Mouse (Mus musculus): ENCODE results near the gene Actc1. TPM values are rescaled to one million over a fixed set of nuclear protein-coding genes. Genes with fewer than 3 reads are reported as not detected.

Gene Actc1
- total RNA-seq, 1 experiment from 2014 or later, result not detected

DNA sequence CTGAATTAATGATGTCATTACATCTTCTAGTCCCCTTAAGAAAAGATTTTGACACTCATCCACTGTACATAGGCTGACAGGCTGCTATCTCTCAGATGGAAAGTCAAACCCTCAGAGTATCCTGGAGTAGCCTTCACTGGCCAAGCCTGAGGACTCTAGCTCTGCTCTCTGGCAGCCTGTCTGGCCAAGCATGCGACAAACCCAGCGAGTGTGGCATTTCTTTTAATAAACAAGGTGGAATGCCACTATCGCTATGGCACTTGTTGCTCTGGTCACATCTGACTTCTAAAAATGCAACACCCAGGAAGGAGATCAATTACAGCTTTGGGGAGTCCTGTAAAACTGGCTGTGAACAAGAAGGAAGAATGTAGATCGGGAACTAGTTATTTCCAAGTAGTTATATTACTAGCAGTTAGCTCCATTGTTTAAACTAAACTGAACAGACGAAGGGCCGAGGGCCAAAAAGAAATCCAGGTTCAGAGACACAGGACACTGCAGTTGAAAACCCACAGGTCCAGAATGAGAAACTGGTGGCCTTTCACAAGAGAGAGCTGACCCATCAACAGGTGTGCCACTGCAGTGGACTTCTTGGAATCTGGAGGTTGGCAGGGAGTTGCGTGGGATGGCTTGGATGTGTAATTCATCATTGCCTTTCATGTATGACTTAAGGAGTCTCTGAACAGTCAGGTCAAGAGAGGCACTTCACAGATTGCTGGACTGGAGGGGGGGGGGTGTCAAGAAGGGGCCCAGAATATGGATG, 2.1 kb downstream of the Actc1 start:
- ATAC-seq (replicated peaks; ENCODE audit: low read depth, poor library complexity, severe bottlenecking), result no peak

DNA sequence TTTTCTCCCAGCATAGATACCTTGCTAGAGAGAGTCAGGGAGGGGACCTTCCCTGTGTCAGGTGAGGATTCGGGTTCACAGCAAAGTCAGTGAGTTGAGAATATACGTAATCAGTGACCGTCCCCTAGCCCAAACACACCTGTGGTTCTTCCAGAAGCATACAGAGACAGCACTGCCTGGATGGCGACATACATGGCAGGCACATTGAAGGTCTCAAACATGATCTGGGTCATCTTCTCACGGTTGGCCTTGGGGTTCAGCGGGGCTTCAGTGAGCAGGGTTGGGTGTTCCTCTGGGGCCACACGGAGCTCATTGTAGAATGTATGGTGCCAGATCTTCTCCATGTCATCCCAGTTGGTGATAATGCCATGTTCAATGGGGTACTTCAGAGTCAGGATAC, 3.2 kb downstream of the Actc1 start:
- no peak for ATAC-seq (replicated peaks; ENCODE audit: low read depth, poor library complexity, severe bottlenecking)

DNA sequence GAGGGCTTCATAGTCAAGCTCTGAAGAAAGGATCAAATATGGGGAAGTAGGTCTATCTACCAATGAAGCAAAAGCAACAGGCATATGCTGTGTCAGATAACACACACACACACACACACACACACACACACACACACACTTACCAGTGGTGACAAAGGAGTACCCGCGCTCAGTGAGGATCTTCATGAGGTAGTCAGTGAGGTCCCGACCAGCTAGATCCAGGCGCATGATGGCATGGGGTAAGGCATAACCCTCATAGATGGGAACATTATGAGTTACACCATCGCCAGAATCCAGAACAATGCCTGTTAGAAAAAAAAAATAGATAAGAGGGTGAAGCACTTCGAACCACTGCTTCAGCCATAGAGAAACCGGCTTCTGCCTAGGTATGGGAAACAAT, 4.0 kb downstream of the Actc1 start:
- ATAC-seq (replicated peaks; ENCODE audit: low read depth, poor library complexity, severe bottlenecking), result no peak

DNA sequence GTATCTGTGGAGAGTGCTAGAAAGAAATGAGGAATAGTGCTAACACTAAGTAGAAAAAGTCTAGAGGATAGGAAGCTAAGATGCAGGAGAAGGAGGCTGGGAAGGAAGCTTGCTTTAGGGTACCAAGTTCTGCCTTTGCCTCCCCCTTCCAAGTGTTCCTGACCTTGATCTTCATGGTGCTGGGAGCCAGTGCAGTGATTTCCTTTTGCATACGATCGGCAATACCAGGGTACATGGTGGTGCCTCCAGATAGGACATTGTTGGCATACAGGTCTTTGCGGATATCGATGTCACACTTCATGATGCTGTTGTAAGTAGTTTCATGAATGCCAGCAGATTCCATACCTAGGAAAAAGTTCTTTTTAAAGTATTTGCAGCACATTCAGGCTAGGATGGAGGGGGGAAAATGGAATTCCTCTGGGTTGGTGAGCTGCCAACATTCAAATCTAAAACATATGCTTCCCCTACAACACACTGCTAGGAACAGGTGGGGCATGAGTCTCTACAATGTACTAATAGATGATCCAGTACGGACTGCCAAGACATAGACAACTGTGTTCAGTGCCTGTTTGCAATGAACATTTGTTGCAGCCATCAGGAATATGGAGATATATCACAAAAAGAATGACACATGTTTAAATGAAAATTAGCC, 5.3 kb downstream of the Actc1 start:
- ATAC-seq (replicated peaks; ENCODE audit: low read depth, poor library complexity, severe bottlenecking), result no peak

DNA sequence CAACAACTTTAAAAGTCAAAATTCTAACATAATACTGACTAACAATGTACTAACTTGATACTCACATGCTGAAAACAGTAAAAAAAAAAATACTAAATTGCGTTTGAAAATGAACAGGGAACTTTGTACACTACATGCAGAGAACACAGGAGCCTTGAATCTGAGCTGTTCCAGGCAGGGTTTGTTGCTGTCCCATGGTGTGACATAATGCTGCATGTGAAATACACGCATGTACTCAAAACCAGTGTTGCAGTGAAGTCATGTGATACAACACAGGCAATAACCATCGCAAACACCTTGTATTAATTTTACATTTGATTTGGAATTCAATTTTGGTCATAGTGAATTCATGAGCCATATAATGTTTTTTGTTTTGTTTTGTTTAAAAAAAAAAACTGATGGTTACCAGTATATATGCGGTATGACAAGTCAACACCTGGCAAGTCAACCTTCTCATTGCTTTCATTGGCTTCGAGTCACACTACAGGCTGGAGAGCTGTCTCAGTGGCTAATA, 7.1 kb downstream of the Actc1 start:
- ATAC-seq (replicated peaks; ENCODE audit: low read depth, poor library complexity, severe bottlenecking), result no peak

DNA sequence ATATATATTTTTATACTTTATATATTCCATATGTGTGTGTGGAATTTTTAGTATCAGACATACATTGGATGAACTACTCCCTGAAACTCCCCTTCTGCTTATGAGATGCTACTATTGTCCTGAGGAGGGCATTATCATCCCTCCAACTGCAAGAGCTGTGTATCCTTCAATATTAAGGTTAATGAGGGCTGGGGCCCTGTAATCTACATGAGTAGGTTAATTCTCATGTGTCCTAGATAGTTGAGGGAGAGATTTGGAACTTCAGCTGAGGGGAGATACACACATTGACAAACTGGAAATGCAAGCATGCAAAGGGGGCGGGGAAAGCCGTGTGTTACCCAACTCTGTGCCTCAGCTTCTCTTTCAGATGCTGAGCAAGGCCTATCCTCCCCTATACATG, 15.4 kb downstream of the Actc1 start:
- no peak for ATAC-seq (replicated peaks; ENCODE audit: low read depth, poor library complexity, severe bottlenecking)

DNA sequence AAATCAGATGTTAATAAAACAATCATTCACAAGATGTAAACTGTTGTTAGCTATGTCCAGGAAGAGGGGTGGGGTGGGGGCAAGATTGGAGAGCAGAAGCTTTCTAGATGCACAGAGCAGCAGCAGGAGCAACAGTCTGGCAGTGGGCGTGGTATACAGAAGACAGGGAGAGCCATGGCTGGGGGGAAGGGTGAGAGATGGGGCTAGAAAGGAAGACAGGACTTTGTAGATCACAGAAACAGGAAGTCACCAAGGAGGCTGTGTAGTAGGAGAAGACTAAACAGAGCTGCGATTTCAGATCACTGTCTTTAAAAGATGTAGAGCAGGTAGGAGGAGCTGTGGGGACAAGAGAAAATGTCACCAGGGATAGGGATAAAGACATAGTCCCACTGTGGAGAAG, 21.1 kb downstream of the Actc1 start:
- ATAC-seq (replicated peaks; ENCODE audit: low read depth, poor library complexity, severe bottlenecking), result no peak

DNA sequence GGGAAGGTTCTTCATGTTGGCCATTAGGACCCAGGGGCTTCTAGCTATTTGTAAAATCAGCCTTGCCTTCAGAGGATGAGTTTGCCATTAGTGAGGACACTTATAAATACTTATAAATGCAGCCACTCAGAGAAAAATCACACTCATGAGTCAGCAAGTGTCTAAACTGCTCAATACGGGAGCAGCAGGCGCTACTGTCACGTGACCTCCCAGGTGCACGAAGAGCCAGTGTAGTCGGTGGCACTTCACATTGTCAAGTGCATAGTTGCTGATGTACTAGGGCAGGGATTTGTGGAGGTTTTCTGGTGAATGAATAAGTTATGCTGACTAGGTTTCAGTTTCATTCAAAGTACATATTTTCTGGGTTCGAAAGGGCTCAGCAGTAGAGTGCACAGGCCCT, 30.0 kb downstream of the Actc1 start:
- ATAC-seq (replicated peaks; ENCODE audit: low read depth, poor library complexity, severe bottlenecking), result no peak

DNA sequence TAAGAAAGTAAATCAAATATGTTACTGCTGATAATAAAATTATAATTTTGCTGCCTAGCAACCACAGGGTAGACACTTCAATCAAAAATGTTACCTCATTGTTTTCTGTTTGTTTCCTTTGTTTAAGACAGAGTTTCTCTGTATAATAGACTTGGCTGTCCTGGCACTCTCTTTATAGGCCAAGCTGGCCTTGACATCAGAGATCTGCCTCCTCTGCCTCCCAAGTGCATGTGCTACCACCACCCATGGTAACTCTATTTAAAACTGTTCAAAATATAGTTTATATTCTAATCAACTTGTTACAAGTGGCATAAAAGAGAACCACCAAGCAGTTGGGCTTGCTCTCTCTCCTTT, 33.2 kb downstream of the Actc1 start:
- ATAC-seq (replicated peaks; ENCODE audit: low read depth, poor library complexity, severe bottlenecking), result no peak

DNA sequence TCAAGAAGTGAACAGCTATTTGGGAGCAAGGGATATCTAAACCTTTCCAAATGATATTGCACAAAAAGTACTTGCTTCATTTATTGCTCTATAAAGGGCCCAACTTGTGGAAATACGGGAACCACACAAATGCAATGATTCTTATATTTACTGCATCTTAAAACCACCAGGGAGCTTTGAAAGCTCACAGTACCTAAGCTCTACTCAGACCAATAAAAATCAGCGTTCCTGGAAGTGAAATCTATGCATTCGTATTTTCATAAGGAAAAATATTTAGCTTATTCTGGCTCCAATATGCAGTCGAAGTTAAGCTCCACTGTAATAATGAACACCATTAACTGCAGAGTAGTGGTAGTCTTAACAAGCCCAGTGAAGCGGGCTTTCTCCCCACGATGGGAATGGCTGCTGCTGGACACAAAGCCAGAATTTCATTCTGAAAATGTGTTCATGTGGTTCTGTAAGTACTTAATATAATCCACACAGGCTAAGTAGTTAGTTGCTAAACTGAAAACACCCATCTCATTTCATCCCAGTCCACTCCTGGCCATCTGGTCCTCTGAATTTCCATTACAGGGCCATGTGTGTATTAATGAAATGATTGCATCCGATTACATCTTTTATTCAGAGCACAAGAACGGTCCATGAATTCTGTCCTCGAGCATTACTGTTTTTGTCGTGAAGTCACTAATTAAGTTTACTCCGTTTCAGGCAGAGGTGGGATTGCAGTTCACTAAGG, 33.7 kb downstream of the Actc1 start:
- ATAC-seq (replicated peaks; ENCODE audit: low read depth, poor library complexity, severe bottlenecking), result no peak

DNA sequence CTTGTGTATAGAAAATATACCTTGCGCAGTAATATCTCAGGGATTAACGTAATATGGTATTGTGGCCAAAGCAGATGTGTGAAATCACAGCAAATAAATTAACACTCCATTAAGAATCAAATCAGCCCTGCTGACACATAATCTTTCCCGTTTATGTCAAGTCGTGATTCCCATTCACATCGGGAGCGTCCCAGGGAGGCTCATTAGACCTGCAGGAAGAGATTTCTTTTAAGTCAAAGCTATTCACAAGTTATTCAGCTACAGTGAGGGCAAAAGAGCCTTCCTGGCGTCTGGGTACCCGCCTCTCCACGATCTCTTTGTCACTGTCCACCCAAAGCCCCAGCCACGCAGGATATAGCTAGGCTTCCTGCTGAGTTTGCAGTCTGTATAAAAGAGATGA, 35.2 kb downstream of the Actc1 start:
- ATAC-seq (replicated peaks; ENCODE audit: low read depth, poor library complexity, severe bottlenecking), result no peak

DNA sequence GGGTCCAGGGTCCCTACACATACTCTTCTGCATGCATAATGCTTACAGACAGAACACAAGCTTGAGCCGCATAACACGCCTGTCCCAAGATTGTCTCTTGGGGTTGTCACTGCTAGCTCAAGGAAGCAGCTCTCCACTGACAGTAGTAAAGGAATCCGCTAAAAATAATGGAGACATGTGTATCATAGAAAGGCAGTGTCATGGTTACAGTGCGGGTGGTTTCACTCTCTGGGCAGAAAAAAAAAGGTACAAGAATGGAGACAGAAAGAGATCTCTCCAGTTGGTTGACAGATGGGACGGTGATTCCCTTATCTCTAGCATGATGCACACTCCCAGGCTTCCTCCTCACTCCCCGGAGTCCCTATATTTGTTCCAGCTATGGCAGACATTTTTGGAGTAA, 38.5 kb downstream of the Actc1 start:
- ATAC-seq (replicated peaks; ENCODE audit: low read depth, poor library complexity, severe bottlenecking), result no peak

DNA sequence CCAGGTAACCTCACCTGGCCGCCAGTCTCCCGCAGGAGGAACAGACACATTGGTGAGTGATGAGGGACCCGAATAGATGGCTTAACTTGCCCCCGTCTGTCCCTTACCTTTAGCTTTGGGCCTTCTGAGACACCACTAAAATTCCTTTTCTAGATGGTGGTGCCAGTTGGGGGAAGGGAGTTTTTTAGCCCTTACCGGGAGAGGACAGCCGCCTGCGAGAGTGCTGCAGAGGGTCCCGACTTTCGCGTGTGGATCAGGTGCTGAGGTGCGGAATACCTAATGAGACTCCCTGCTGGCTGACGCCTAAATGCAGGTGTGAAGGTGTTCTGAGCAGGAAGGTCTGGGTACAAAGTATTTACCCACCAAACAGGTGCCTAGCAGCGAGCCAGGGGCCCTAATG, 39.5 kb downstream of the Actc1 start:
- no peak for ATAC-seq (replicated peaks; ENCODE audit: low read depth, poor library complexity, severe bottlenecking)

DNA sequence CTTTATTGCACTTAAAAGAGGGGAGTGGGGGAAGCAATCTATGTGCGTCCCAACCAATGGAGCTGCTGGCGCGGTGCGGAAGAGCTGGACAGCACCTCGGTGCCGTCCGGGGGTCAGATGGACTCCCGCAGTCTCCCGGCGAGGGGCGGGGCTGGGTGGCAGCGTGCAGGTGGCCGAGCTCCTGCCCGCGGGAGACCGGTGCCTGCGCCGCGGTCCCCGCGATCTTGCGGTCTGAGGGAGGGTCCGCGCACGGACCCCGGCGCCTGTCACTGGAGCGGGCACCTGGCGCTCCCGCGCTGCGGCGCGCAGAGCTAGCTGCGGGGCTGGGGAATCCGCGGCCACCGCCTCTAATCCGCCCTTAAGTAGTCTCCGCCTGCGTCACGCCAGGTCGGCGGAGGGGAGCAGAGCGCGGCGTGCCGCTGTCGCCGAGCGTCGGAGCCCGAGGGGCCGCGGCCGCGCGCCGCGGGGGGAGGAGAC, 40.0 kb downstream of the Actc1 start, which contains the start of gene Gjd2:
Gene Gjd2 (minus strand): TSS at position 325 of the 477 bp plus-strand sequence.
- 0 out of 2 replicates have a peak, but pooled peaks have one; percentile 22 for ATAC-seq (replicated peaks; ENCODE audit: low read depth, poor library complexity, severe bottlenecking)

DNA sequence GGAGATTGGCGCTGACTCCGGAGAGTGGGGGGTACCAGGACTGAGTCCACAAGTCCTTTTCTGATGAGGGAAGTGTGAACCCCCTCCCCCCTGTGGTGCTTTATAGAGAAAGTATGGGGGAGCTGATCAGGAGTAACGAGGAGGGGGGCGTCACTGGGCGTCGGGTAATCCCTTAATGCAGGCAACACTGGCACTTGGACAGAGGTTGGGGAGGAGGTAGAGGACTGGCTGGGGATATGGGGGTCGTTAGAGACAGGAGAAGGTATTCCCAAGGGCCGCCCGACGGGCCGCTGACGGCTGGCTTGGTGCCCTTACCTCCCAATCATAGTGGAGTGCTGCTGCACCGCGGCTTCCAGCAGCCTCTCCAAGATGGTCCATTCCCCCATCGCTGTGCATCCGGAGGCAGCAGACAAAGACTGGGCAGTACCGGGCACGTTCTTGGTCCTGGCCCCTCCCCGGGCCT, 40.6 kb downstream of the Actc1 start:
- ATAC-seq (replicated peaks; ENCODE audit: low read depth, poor library complexity, severe bottlenecking), result no peak

DNA sequence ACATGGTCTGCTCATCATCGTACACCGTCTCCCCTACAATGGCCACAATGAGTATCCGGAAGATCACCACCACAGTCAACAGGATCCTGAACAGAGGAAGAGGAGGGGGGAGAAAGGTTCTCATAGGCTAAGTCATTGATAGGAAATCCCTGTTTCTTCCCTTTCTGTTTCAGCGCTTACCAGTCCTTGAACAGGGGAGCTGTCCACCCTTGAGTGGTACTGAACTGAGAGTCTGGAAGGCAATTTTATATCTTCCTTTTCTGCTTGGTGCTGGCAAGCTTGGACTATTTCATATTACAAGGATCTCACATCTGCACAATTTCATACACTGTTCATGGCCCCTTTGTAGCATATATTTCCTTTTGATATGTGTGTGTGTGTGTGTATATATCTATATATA, 41.5 kb downstream of the Actc1 start:
- ATAC-seq (replicated peaks; ENCODE audit: low read depth, poor library complexity, severe bottlenecking), result peak; percentile 76

DNA sequence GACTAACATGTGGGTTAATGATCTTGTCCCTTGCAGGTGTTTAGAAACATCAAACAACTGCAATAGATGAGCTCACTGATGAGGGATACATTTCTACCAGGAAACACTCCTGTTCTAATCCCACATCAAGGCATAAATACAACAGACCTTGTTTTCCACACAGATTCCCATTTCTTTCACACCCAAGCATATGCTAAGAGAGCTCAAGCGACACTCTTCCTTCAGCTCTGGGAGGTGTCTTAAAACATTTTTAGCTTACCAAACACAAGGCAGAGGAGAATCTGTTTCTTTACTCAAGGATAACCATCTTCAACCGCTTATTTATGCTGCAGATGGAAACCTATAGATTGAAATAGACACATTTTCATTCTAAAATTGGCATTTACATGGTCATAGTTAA, 45.0 kb downstream of the Actc1 start:
- ATAC-seq (replicated peaks; ENCODE audit: low read depth, poor library complexity, severe bottlenecking), result no peak

DNA sequence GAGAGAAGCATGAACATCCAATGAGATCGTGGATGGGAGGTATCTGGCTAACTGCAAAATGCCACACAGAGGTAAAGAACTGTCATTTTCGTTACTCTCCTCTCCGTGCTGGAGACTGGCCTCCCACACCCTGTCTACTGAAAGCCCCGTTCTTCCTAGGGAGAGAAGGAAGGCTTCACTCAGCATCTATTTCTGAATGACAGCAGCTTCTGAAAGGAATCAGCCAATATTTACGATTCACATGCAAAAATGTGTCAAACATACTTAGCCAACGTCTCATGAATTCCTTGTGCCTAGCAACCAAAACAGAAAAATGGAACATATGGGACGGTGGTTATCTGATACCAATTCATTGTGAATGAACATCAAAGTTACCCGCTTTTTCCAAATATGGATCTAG, 55.9 kb downstream of the Actc1 start:
- ATAC-seq (replicated peaks; ENCODE audit: low read depth, poor library complexity, severe bottlenecking), result no peak
